ENCODE assay signal across 17 mouse cellular contexts in genomic region chr19:34344702-34345101, GRCm38 (mm10). TPM values are rescaled to one million over a fixed set of nuclear protein-coding genes. Genes with fewer than 3 reads are reported as not detected.
"Had no signal": no experiment of that assay in that cellular context is flagged by ENCODE, and none has a peak within 500 bp of the region (broad histone marks: within the 10 kb centered on the region; RNA-seq: fewer than 3 reads in every experiment).

No protein-coding gene starts in this region.

- DNase-seq: kidney, adult 9 months; kidney, postnatal 36 days; liver; liver, embryonic 13.5 days; liver, postnatal 0 days; lung, postnatal 14 days; retina, postnatal 1 day; thymus, adult 2 months; thymus, postnatal 25 days had no signal

- H3K36me3 ChIP-seq: liver, embryonic 13.5 days; lung, embryonic 15.5 days; neural tube, embryonic 13.5 days; stomach, embryonic 15.5 days had no signal

- H3K9me3 ChIP-seq: liver, embryonic 13.5 days; lung, embryonic 15.5 days; megakaryocyte, embryonic 14.5 days; neural tube, embryonic 13.5 days; stomach, embryonic 15.5 days had no signal

- H3K4me1 ChIP-seq: liver, embryonic 13.5 days; megakaryocyte, embryonic 14.5 days; neural tube, embryonic 13.5 days had no signal

- H3K27me3 ChIP-seq: liver, embryonic 13.5 days; lung, embryonic 15.5 days; neural tube, embryonic 13.5 days; stomach, embryonic 15.5 days had no signal

- ATAC-seq: liver, postnatal 0 days; midbrain, embryonic 16.5 days had no signal

- H3K9ac ChIP-seq: liver, embryonic 13.5 days; liver, postnatal 0 days; lung, embryonic 15.5 days; neural tube, embryonic 13.5 days; stomach, embryonic 15.5 days had no signal

- H3K27ac ChIP-seq: liver, embryonic 13.5 days; macrophage had no signal

- H3K4me2 ChIP-seq: liver, embryonic 13.5 days; midbrain, embryonic 11.5 days; neural tube, embryonic 13.5 days; stomach, embryonic 15.5 days had no signal

- H3K4me3 ChIP-seq: liver, embryonic 13.5 days; lung, embryonic 15.5 days; megakaryocyte, embryonic 14.5 days; neural tube, embryonic 13.5 days; stomach, embryonic 15.5 days had no signal

RNA-seq across cellular contexts. Expression of gene Fas, which starts 54.2 kb away (rescaled TPM):
- polyA plus RNA-seq: testis, adult 2 months had no signal
